Mouse (Mus musculus): ENCODE data around the gene Manbal.

Manbal gene

GRCm38 (mm10) chr2:157434497-157434896 lies 67.1 kb downstream of the Manbal start:
- peak; percentile 87 to 91 for DNase-seq (ENCODE audit: low spot score in 2 of 2)

- no peak for DNase-seq (ENCODE audit: low spot score in 2 of 2)
Observed at GRCm38 (mm10) chr2:157436496-157436895, 69.1 kb downstream of the Manbal start.

- no peak for DNase-seq (ENCODE audit: low spot score in 2 of 2)
Observed at GRCm38 (mm10) chr2:157437123-157437522, 69.7 kb downstream of the Manbal start.

- no peak for DNase-seq (ENCODE audit: low spot score in 2 of 2)
Observed at GRCm38 (mm10) chr2:157441363-157441762, 74.0 kb downstream of the Manbal start.
